Mouse (Mus musculus) midbrain, embryonic 15.5 days (tissue): Measurements from ENCODE around the gene Fam20a. TPM values are rescaled to one million over a fixed set of nuclear protein-coding genes. Genes with fewer than 3 reads are reported as not detected.

Experiments used
- ATAC-seq: fragments of 200-750 bp; cut with Nextera tagmentation; replicated peaks from 2 replicates; pipeline ENCODE4 v1.8.0; 2017; ENCODE audit warnings: moderate TSS enrichment
- H3K27ac ChIP-seq: fragments of 300-500 bp; sonication (generic); 2 replicates; pipeline ENCODE4 v1.5.1; 2015; ENCODE audit warnings: mild to moderate bottlenecking, inconsistent platforms
- H3K27me3 ChIP-seq: fragments of 300-500 bp; sonication (generic); replicated peaks from 2 replicates; pipeline ENCODE4 v1.6.1; 2015; ENCODE audit warnings: inconsistent platforms
- H3K36me3 ChIP-seq: fragments of 300-500 bp; sonication (generic); replicated peaks from 2 replicates; pipeline ENCODE4 v1.6.1; 2015; ENCODE audit warnings: inconsistent platforms
- H3K4me1 ChIP-seq: fragments of 300-500 bp; sonication (generic); 2 replicates; pipeline ENCODE4 v1.6.1; 2015; ENCODE audit warnings: inconsistent platforms
- H3K4me2 ChIP-seq: fragments of 300-500 bp; sonication (generic); 2 replicates; pipeline ENCODE4 v1.6.1; 2015; ENCODE audit warnings: inconsistent platforms, mild to moderate bottlenecking, moderate library complexity
- H3K4me3 ChIP-seq: fragments of 300-500 bp; sonication (generic); 2 replicates; pipeline ENCODE4 v1.5.1; 2015; ENCODE audit warnings: mild to moderate bottlenecking, inconsistent platforms
- H3K9ac ChIP-seq: fragments of 300-500 bp; sonication (generic); 2 replicates; pipeline ENCODE4 v1.6.1; 2015; ENCODE audit warnings: mild to moderate bottlenecking, inconsistent platforms
- H3K9me3 ChIP-seq: fragments of 300-500 bp; sonication (generic); 2 replicates; pipeline ENCODE4 v1.6.1; 2016; ENCODE audit warnings: inconsistent platforms
- WGBS: fragments of 180-500 bp; shearing (Covaris S2); methylation state at CpG from one replicate; pipeline ENCODE4 v1.1.7; 2015; ENCODE audit warnings: mixed read lengths; 5-methylcytosine and 5-hydroxymethylcytosine counted together
- polyA plus RNA-seq: library from polyadenylated mRNA; unstranded; fragments of >200 nt; fragmentation: Nextera tagmentation; extraction: Ambion mirVana; gene quantifications from 2 replicates; pipeline ENCODE4 v1.2.1, GENCODE M21; 2015

Fam20a gene
- polyA plus RNA-seq, 1 experiment from 2014 or later, result 4.1 TPM

GRCm38 (mm10) chr11:109732726-109733438 lies 10.8 kb upstream of the Fam20a start:
- Histone ChIP-seq H3K4me1 (no peaks in the 10 kb centered on the region), H3K4me3 (no peak overlapping the region), H3K27ac (no peak overlapping the region), H3K9me3 (no peaks in the 10 kb centered on the region), H3K4me2 (no peak overlapping the region), H3K9ac (no peak overlapping the region), H3K36me3 (no peaks in the 10 kb centered on the region), H3K27me3 (no peaks in the 10 kb centered on the region)
- WGBS, result 85% methylated on average over 8 of the region's 8 CpGs
- no peak for ATAC-seq

GRCm38 (mm10) chr11:109728371-109728770 lies 6.3 kb upstream of the Fam20a start:
- Histone ChIP-seq H3K4me3 (no peak overlapping the region), H3K9ac (no peak overlapping the region), H3K9me3 (no peaks in the 10 kb centered on the region), H3K4me2 (no peak overlapping the region), H3K27ac (no peak overlapping the region), H3K27me3 (no peaks in the 10 kb centered on the region), H3K36me3 (no peaks in the 10 kb centered on the region), H3K4me1 (no peaks in the 10 kb centered on the region)
- WGBS, result 72% methylated on average over 3 of the region's 3 CpGs
- ATAC-seq, result no peak

DNA sequence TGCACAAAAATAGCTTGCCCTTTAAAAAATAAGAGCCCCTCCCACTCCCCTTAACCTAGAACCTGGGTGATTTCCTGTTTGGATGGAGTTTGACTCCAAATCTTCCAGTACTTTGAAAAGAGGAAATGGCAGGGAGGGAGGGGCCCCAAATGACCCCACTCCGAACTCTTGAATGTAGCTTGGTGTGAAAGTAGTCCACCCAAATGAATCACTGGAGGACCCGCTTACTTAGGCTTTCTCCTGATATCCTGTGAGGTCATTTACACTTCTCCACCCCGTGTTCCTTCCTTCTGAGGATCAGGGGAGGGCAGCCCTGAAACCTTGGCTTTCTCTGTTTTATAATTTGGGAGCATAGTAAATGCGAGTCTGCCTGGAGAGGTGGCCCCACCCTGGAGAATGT lies 632 bp upstream of the Fam20a start:
- Histone ChIP-seq H3K36me3 (no peaks in the 10 kb centered on the region), H3K4me3 (no peak overlapping the region), H3K9ac (no peak overlapping the region), H3K27me3 (peaks cover 6% of the 10 kb centered on the region), H3K9me3 (no peaks in the 10 kb centered on the region), H3K4me1 (peaks cover 17% of the 10 kb centered on the region), H3K27ac (no peak overlapping the region), H3K4me2 (peak overlapping the region; percentile 83; the same call in 1 of the 2 replicates)
- 73% methylated on average over 4 of the region's 4 CpGs for WGBS
- ATAC-seq, result no peak

DNA sequence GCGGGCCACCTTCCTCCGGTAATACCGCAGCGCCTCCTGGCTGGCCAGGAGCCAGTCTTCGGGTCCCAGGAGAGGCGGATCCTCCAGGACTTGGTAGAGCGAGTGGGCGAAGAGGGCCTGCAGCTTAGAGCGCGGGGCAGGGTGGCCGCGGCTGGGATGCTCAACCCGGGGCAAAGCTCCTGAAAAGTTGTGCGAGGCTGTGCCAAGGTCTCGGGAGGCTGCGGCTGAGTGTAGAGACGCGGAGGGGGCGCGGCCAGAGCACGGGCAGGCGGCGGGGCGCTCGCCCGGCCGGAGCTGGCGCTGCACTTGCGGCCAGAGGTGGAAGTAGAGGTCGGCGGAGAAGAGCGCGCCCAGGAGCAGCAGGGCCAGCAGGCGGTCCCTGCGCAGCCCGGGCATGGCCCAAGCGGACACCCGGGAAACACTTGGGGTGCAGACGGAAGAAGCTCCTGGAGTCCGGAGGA lies 729 bp downstream of the Fam20a start:
- ATAC-seq, result peak; percentile 69
- Histone ChIP-seq H3K4me1 (peaks cover 17% of the 10 kb centered on the region), H3K27ac (no peak overlapping the region), H3K9ac (peak overlapping the region; percentile 35), H3K9me3 (no peaks in the 10 kb centered on the region), H3K4me3 (peak overlapping the region; percentile 45), H3K27me3 (peaks cover 6% of the 10 kb centered on the region), H3K36me3 (no peaks in the 10 kb centered on the region), H3K4me2 (peak overlapping the region; percentile 83)
- WGBS, result under 1% methylated on average over 39 of the region's 40 CpGs

GRCm38 (mm10) chr11:109720809-109721319 lies 1.2 kb downstream of the Fam20a start:
- Histone ChIP-seq H3K4me1 (peaks cover 17% of the 10 kb centered on the region), H3K36me3 (no peaks in the 10 kb centered on the region), H3K27ac (no peak overlapping the region), H3K9me3 (no peaks in the 10 kb centered on the region), H3K4me3 (peak overlapping the region; percentile 45), H3K4me2 (peak overlapping the region; percentile 83), H3K27me3 (peaks cover 6% of the 10 kb centered on the region), H3K9ac (0 out of 2 replicates have a peak overlapping the region, but pooled peaks have one; percentile 35)
- ATAC-seq, result no peak
- WGBS, result 16% methylated on average over 12 of the region's 12 CpGs

DNA sequence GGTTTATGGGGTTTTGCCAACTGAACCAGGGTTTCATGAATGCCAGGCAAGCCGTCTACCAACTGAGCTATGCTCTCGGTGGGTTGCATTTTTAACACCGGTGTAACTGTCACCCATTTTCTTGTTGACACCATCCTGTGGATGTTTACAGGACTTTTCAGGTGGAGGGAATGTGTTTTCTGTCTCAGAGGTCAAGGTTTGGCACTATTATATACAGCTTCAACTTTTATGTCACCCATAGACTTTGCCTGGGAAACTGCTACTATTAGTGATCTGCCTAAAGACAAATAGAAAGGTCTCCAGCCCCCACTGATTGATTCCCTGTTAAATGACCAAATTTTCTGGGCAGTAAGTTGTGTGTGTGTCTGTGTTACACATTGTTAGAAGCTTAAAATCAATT lies 2.7 kb downstream of the Fam20a start:
- Histone ChIP-seq H3K27ac (no peak overlapping the region), H3K36me3 (no peaks in the 10 kb centered on the region), H3K9ac (no peak overlapping the region), H3K27me3 (peaks cover 6% of the 10 kb centered on the region), H3K4me2 (no peak overlapping the region), H3K4me1 (peaks cover 17% of the 10 kb centered on the region), H3K4me3 (no peak overlapping the region), H3K9me3 (no peaks in the 10 kb centered on the region)
- no peak for ATAC-seq
- WGBS, result 88% methylated on average over 3 of the region's 3 CpGs

DNA sequence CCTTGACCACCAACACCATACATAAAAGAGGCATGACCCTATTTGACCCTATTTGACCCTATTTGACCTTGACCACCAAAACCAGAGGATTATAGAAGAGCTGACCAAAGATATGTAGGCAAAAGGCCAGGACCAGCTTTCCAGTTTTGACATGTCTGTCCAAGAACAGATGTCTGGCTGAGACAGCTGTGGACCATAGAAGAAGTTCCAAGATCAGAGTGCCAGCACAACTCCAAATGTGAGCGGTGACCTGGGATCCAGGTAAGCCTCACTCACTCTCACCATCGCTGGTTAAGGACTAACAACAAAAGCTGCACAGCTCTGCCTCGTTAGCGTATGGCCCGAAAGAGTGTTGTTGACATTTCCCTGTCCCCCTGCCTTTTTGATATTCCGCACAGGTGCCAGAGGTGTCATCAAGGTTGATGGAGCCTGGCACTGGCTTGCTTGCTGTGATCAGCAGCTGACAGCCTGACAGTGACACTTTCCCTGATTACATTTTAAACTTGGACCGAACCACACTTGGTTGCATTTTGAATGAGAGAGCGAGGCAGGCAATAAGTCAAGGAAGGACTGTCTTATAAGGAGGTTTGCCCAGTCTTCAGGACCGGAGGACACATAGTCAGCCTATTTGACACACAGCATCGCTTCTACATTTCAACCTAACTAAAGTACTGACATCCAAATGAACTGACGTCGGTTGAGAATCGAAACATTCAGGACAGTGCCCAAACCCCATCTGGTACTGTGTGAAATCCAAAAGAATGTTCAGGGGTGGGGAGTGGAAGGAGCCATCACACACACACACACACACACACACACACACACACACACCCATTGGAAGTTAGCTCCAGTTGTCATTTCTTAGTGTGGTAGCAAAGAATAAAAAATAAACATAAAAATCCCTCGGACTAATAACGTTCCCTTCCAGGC lies 3.8 kb downstream of the Fam20a start:
- no peak overlapping the region for H3K4me2 ChIP-seq
- WGBS, result 78% methylated on average over 15 of the region's 15 CpGs
- no peak overlapping the region for H3K4me3 ChIP-seq
- ATAC-seq, result no peak
- no peaks in the 10 kb centered on the region for H3K36me3 ChIP-seq
- no peaks in the 10 kb centered on the region for H3K9me3 ChIP-seq
- peaks cover 17% of the 10 kb centered on the region for H3K4me1 ChIP-seq
- H3K27ac ChIP-seq, result no peak overlapping the region
- H3K27me3 ChIP-seq, result peaks cover 6% of the 10 kb centered on the region
- no peak overlapping the region for H3K9ac ChIP-seq

GRCm38 (mm10) chr11:109717448-109717847 lies 4.6 kb downstream of the Fam20a start:
- H3K9ac ChIP-seq, result no peak overlapping the region
- H3K27me3 ChIP-seq, result peaks cover under 1% of the 10 kb centered on the region
- no peak overlapping the region for H3K27ac ChIP-seq
- H3K9me3 ChIP-seq, result no peaks in the 10 kb centered on the region
- 77% methylated on average over 5 of the region's 5 CpGs for WGBS
- H3K4me3 ChIP-seq, result no peak overlapping the region
- peaks cover 16% of the 10 kb centered on the region for H3K4me1 ChIP-seq
- no peak overlapping the region for H3K4me2 ChIP-seq
- ATAC-seq, result no peak
- no peaks in the 10 kb centered on the region for H3K36me3 ChIP-seq

DNA sequence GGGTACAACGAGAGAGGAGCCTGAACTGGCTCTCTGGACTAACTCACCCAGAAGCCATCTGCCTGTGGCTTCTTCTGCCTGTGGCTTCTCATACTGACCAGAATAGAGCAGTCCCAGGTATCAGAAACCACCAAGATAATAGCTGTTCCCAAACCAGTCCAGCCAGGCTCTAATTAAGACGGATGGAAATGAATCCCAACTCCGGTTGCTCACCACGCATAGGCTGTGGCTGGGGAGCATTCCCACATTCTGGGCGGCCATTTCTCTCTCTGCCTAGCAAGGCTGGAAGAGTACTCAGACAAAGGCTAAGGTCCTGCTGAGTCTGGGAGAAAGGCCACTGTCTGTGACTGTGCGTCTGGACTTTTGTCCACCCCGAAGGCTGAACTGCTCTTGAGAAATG lies 5.1 kb downstream of the Fam20a start:
- Histone ChIP-seq H3K9ac (no peak overlapping the region), H3K27me3 (no peaks in the 10 kb centered on the region; the same call in 1 of the 2 replicates), H3K9me3 (no peaks in the 10 kb centered on the region), H3K4me3 (no peak overlapping the region), H3K36me3 (no peaks in the 10 kb centered on the region), H3K27ac (no peak overlapping the region), H3K4me1 (peaks cover 11% of the 10 kb centered on the region), H3K4me2 (no peak overlapping the region)
- no peak for ATAC-seq
- 77% methylated on average over 7 of the region's 7 CpGs for WGBS

DNA sequence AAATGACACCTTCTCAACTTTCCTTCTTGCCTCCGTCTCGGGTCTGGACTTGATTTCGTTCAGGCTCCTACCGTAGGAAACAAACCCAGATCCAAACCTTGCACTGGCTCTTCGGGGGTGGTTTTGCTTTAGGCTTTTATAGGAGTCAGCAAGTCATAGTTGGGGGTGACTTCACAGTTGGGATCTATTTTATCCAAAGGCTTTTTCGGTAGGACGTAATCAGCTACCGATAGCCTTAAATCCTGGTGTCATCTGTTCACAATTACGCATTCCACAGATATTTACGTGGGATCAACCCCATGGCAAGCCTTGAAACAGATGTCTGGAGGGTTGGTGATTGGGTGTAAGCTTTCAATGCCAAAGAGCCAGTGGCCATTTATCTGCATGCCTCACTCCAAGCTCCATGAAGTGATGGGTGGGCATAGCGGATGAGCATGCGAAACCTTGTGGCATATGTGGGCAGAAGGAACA lies 6.7 kb downstream of the Fam20a start:
- no peak overlapping the region for H3K27ac ChIP-seq
- H3K4me1 ChIP-seq, result no peaks in the 10 kb centered on the region
- no peak overlapping the region for H3K9ac ChIP-seq
- no peaks in the 10 kb centered on the region for H3K9me3 ChIP-seq
- no peaks in the 10 kb centered on the region for H3K27me3 ChIP-seq
- H3K36me3 ChIP-seq, result no peaks in the 10 kb centered on the region
- ATAC-seq, result no peak
- WGBS, result 86% methylated on average over 12 of the region's 12 CpGs
- no peak overlapping the region for H3K4me2 ChIP-seq
- no peak overlapping the region for H3K4me3 ChIP-seq

DNA sequence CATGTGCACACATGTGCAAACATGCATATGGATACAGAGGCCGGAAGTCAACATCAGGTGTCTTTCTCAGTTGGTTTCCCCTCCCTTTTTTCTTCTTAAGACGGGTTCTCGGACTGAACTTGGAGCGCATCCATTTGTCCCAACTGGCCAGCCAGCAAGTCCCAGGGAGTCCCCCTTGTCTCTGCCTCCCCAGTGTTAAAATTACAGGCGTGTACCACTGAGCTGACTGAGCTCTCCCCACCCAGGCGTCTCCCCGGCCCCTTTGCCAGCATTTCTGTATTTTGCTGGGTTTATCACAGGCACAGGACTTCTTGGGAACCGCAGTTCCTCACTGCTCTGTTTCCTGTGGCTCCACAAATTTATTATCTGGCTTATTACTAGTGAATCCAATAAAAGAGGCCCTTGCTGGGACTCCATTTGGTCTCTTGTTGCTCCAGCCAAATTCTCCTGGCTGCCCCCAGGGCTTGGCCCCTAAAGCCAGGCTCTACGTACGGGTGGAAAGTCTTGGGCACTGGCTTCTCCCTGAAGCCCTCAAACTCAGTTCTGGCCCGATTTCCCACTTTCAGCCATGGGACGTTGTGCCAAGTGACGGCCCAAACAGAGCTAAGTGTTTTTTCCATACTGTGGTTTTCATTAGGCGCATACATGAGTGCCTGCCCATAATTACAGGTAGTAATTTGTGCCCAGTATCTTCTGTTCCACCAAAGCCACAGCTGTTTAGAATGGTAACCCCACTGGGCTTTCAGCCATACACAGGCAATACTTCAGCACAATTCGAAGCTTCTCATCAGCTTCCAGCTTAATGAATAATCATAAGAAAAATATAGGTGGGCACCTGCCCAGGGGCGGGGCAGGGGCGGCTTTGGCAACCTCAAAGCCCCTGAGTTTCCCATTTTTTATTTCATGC lies 7.5 kb downstream of the Fam20a start:
- no peak overlapping the region for H3K9ac ChIP-seq
- no peak overlapping the region for H3K4me2 ChIP-seq
- ATAC-seq, result no peak
- no peaks in the 10 kb centered on the region for H3K27me3 ChIP-seq
- H3K27ac ChIP-seq, result no peak overlapping the region
- WGBS, result 83% methylated on average over 17 of the region's 17 CpGs
- H3K9me3 ChIP-seq, result no peaks in the 10 kb centered on the region
- no peaks in the 10 kb centered on the region for H3K4me1 ChIP-seq
- H3K4me3 ChIP-seq, result no peak overlapping the region
- H3K36me3 ChIP-seq, result no peaks in the 10 kb centered on the region
